Mouse (Mus musculus): ENCODE measurements at regions not wholly inside any gene's neighbourhood (a gene's known extent, or its start where the extent isn't known, plus 50 kb on each side); places are given as distances from the start of the nearest gene placed in this dataset.
A peak's percentile ranks its signal among the peaks of the same experiment; 100 is the strongest.

DNA sequence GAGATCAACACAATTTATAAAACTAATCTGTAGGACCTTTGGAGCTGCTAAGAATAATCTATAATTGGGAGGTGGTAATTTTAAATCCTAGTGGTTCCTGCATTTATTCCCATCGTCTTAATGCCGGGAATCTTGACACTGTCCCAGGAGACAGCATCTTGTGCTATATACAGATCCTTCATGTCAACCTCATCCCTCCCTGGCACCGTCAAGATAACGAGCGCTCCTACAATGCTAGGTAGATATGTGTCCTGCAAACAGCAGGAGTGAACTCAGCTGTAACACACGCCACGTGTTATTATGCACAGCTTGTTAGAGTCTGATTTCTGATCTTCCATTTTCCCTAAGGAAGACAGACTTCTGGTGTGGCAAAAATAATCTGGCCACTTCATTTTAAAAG lies 237.0 kb upstream of the Cnr1 start:
- DNase-seq (ENCODE audit: low spot score) = no peak

DNA sequence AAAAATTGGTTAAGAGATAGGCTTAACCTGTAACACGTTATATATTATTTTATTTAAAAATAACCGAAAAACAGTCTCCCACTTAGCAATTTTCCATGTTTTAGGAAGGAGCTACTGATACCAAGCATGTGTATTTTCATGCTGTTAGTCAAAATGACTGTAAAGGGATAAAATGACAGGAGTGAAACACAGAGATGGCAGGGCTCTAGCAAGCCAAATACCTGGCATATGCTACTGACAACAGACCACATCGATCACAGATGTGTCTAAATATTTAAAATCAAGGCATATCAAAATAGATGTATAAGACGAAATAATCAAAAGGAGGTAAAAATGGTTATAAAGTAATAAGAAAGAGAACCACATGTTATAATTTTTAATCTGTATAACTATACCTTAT lies 231.0 kb upstream of the Cnr1 start:
- DNase-seq (ENCODE audit: low spot score) = no peak

DNA sequence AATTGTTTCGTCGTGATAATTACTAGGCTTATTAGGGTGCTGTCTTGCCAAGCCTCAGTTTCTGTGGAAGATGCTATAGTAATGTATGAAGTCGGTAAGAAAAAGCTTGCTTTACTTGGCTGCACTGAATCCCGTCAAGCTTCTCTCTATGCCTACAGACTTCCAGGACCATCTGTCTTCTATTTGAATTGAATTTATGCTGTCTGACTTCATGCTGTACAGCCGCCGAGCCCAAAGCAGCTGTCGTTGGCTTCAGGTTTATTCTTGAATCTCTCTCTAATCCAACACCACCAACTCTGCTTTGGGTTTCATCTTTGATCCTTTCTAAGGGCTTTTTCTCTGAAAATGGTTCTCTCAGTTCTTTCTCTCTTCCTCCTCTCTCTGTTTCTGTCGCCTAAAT lies 227.4 kb upstream of the Cnr1 start:
- no peak for DNase-seq (ENCODE audit: low spot score)

DNA sequence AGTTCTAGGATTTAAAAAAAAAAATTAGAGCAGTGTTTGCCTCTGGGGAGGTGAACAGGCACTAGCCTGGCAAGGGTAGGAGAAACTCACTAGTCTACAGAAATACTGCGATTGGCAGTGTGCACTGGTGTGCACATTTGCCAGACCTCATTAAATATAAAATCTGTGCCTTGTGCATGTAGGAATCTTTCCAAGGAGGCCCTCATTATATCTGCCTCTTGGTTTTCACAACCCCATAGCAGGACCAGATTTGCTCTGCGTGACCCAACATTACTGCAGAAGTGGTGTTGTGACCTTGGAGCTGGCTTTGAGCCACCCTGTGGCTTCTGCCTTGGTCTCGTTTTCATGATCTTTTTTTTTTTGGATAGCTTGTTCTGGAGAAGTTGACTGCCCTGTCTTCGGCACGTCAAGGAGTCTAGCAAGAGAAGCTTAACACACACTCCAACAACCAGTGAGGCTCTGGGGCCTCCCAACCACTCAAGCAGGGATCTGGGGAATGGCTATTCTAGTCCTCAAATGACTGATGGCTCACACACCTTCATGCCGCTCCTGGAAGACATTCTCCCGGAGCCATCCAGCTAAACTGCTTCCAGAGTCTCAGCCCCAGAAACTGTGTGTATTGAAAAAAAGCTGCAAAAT lies 222.2 kb upstream of the Cnr1 start:
- no peak for DNase-seq (ENCODE audit: low spot score)

DNA sequence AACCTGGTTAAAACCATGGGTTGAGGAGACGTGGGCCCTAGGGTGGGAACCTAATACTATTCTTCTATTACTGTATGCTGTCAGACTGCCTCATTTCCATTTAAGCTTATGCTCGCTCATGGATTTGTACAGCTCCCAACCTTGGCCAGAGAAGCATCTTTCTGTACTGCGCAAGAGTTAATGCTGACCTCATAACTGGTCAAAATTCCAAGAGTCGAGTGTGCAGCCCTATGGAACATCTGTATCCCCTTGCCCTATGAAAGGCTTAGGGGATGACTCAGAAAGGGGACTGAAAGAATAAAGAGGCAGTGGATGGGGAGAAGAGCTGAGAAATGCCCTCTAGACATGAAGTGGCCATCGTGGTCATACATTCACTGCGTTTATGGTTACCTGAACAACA lies 218.7 kb upstream of the Cnr1 start:
- no peak for DNase-seq (ENCODE audit: low spot score)

DNA sequence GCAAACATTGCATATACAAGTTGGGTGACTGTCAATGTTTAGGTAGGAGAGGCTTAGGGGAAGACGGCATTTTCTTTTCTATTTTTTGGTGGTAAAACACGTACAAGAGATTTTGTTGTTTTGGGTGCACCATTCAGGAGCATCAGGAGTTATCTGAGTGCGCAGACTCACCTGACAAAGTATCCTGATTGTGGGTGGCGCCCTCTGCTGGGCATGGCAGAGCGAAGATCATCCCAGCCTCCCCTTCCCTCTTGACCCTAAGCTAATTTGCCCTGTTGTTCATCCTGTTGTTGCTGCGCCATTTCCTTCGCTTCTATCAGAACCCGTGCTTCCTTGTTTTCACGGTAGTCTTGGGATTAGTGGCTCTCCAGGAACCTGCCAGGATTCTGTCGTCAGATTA lies 217.6 kb upstream of the Cnr1 start:
- DNase-seq (ENCODE audit: low spot score) = peak; percentile 10

DNA sequence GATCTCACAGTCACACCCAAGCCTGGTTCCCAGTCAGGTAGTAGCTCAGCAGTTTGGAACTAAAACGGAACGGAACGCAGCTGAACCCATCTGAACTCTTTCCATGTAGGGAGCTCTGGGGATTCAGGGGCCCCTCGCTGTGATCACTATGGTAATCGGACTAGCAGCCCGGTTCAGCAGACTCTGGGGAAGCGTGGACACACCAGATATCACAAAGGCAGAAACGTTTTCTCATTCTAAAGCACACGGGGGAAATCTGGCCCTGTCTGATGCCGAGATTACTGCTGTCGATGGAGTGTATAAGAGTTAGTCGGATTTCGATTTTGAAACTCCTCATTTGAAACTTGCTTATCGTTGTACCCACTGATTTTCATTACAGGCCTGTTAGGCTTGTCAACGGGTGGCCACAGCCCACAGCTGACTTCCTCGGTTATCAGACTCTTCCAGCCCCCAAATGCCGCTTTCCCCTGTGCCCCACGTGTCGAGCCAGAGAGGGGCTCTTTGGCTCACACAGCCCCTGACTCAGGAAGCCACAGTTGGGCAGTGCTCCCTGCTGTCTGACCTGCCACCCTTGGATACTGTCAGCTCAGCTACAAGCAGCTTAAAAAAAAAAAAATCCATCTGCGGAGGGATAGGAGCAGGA lies 207.8 kb upstream of the Cnr1 start:
- no peak for DNase-seq (ENCODE audit: low spot score)

DNA sequence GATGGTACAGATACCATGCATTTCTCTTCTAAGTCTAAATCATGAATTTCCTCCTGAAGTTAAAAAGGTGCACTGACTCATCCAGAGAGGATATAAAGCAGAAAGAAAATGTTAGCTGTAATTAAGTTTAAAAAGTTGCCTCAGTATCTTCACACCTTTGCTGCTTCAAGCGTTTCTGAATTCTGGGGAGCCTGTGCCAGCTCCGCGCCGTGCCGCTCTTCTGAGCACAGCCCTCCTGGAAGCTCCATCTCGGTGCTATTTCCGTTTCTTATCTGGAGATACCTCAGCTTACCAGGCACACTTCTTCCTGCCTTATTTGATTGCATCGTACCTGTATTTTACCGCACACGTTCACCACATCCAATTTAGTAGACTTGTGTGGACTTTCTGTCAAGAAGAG lies 203.4 kb upstream of the Cnr1 start:
- DNase-seq (ENCODE audit: low spot score) = no peak

DNA sequence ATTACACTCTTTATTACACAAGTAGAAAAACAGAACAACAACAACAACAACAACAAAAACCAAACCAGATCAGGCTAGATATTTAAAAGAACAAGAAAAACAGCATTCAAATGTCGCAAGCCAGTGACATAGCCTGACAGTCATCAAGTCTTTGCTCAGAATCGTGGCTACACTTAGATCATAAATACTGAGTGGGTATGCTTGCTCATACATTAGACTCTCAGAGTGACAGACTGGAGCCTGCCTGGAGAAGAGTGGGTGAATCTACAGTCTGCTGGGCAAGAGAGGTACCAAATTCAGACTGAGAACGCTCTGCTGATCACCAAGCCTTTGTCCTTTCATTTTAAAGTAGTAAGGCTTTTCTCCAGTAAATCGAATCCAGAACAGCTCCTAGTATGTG lies 202.4 kb upstream of the Cnr1 start:
- no peak for DNase-seq (ENCODE audit: low spot score)

DNA sequence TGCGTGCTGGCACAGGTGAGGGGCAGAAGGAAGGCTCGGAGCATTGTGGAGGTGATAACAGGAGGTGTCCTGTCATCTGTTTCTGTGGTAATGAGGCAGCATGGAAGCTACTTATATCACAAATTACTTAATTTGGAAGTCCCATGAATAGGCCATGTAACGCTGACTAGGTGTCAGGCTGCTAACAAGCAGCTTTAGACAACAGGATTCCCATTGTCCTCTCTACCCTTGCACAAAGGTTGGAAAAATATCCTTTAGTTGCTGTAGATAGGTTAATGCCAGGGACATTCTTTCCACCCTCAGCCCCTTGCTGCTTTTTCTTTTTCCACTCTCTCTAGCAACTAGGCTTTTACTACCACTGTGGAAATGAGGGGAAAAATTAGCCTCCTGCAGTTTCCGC lies 192.6 kb upstream of the Cnr1 start:
- DNase-seq (ENCODE audit: low spot score) = no peak

DNA sequence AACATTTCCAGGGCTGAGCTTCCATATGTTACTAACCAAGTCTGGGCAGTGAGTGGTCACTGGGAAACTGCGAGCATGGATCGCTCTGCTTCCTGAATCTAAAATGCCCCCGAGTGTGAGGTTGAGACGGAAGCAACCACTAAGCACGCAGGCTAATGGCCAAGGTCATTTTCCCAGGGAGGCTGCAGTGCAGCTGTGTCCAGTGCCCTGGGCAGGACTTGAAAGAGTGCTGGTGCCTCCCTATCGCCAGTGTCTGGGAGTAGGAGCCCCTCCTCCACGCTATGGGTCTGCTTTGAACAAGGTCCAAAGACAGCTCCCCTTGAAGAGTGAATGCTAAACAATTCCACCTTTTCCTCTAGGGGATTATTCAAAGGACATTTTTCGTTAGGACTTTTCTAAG lies 189.5 kb upstream of the Cnr1 start:
- DNase-seq (ENCODE audit: low spot score) = peak; percentile 39

DNA sequence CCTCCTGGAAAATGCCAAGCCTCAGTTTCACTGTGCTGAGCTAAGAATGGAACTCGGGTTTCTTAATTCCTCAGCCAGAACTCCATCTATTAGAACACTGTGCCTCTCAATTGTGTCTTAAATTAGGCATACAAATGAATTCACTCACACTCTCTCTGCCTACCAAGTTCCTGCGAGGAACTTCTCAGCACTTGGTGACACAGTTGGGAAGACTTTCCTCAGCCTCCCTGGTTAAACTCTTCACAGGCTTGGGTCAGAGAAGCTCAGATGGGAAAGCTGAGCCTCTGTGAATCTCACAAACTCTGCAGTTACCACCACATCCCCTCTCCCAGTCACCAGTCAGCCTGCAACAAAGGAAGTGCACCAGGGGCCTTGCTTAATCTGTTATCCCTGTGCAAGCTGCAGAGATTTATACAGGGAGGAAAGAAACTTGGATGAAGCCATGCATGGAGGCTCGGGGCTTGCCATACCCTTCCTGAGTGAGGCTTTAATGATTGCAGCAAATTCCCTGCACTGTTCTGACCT lies 188.9 kb upstream of the Cnr1 start:
- DNase-seq (ENCODE audit: low spot score) = no peak

DNA sequence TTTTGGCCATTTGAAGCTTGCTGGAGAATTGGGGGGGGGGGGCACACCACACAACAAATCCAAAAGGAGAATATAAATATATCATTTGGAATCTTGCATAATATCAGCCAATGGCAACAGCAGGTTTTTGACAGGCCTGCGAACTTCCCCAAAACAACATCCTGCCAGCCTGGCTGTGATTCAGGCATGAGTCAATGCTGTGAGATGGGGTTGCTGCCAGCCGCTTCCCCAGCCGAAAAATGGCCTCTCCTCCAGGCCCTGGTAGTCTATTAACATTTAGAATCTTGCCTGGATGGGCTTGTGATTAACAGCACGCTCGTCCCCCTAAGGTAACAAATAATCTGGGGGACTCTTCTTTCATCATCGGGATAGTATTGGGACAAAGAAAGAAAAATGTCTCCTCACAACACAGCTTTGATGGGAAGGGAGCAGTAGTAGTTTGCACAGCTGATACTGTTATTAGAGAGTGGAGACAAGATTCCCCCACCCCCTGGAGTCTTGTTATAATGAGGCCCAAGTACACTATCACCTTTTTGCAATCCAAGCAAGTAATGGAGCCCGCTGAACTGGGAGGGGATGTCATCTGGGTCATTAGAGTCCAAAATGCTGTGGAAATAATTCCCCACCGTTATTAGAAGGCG lies 188.2 kb upstream of the Cnr1 start:
- DNase-seq (ENCODE audit: low spot score) = no peak

DNA sequence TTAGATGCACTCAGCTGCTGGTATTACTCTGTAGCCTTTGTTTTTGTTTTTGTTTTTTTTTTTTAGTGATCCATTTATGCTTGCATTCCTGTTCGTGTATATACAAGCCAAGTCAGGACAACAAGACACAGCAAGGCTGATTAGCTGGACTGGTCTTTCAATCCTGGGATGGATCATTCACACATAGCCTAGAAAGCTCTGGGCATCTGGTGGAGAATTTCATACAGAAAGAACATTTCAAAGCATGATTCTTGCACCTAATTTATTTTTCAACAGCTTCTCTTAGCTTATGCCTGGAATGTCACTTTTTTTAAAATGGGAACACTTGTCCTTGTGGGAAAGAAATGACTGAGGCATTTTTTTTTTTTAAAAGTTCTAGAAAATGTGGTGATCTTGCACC lies 187.1 kb upstream of the Cnr1 start:
- DNase-seq (ENCODE audit: low spot score) = no peak

DNA sequence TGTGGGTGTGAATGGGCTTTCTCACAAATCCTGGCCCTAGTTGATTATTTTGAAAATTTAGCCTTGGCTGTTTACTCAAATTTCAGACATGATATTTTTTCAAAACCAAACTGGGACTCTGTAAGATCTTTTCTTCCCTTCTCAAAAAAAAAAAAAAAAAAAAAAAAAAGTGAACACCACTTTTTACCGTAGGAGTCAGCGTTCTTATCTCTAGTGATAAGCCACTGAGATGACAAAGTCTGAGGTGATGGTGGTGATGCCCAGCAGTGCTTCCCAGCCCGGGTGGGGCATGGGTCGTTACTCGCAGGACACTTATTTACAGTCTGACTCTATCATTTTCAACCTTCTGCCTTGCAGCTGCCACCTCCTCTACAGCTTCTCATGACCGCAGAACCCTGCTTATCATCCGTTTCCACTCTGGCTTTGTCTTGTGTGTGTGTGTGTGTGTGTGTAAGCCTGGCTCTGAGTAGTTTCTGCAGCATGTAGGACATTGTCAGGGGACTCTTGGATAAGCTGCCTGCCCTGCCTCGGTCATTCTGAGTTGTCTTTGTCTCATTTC lies 186.5 kb upstream of the Cnr1 start:
- no peak for DNase-seq (ENCODE audit: low spot score)

DNA sequence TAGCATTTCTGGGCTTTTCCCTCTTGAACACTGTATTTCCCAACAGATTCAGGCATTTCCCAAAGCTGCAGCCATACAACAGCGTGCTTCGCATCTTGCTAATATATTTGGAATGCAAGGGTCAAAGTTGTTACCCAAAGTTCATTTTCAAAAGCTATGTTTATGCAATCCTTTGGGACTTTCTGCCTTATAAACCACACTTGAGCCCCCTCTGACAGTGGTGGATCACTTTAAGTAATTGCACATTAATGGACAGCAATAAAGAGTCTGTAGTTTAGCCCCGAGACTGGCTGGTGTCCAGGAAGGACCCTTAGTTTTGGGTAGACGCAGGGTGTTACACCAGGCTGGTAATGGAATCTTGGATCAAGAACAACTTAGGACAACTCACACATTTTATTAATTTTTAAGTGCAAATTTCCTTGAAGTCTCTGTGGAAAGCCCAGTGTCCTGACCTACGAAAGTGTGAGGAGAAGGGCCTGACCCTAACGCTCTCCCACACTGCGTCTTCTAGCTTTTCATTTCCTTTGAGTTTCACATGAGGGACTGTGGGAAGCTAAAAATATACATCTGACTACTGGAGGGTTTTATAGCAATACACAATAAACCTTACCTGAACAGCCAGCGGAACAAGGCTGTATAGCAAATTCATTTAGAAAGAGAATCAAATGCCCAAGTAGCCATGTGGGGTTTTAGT lies 185.0 kb upstream of the Cnr1 start:
- no peak for DNase-seq (ENCODE audit: low spot score)

DNA sequence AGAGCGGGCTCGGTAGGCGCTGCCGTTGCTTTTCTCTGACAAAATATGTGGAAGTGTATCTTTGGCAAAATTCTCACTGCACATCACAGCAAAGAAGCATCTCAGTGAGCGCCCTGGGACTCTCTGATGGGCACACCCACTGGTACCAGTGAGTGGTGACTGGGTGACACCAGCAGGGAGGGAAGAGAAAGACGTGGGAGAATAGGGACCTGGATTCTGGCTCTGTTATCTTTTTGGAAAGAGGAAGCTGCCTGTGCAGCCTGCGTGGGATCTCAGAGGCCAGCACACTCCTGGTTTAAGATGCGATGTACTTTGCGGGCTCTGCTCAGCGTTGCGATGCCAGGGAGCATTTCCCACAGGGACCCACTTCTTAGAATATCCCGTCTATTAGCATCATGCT lies 183.4 kb upstream of the Cnr1 start:
- no peak for DNase-seq (ENCODE audit: low spot score)

DNA sequence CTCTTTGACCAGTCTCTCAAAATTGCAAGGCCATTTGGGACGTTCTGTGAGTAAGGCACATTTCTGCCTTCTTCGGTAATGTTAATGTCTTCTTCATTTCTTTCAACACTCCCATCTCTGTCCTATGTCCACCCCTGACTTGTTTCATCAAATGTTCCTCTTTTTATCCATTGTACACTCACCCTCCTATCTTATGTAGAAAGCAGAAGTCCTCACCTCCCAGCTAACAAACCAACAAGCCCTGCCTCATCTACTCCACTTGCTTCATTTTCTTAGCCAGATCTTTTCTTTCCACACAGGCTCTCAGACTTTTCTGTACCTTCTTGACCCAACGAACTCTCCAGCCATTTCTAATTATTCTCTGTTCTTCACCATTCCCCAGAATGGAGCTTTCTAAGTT lies 179.2 kb upstream of the Cnr1 start:
- no peak for DNase-seq (ENCODE audit: low spot score)

DNA sequence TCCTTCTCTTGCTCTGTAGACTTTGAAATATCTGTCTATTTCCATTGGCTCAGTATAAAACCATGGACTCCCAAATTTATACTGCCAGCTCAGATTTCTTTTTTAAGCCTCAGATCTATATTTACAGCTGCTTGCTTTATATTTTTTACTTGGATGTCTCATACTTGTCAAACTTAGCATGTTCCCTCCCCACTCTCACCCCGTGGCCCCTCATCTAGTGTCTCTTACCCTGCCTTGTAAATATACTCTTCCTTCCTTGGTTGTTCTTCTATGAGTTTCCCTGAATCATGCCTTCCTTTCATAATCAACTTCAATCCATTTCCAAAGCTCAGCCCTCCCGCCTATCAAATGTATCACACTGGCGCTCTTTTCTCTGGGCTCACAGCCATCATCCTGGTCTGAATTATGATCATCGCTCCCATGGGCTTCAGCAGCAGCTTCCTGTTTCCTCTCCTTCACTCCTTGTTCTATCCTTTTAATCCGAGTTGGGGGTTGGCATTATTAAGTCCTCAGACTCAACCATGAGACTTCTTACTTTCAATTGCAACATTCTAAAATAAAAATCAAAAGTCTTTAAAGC lies 177.0 kb upstream of the Cnr1 start:
- DNase-seq (ENCODE audit: low spot score) = no peak

DNA sequence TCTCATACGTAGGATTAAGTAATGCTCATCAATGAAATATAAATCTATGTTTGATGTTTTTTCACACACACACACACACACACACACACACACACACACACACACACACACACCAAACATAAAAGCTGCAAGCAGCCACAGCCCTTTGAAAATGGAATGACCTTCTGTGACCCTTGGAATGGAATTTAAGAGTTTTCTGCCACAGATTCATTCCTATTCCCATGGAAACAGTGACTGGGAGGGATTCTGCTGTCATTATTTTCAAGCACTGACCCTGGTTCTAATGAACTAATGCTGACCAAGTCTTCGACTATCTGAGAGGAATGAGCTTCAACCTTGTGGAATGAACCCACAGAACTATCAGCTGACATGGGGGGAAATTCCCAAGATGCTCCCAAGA lies 156.7 kb upstream of the Cnr1 start:
- DNase-seq (ENCODE audit: low spot score) = peak; percentile 58

DNA sequence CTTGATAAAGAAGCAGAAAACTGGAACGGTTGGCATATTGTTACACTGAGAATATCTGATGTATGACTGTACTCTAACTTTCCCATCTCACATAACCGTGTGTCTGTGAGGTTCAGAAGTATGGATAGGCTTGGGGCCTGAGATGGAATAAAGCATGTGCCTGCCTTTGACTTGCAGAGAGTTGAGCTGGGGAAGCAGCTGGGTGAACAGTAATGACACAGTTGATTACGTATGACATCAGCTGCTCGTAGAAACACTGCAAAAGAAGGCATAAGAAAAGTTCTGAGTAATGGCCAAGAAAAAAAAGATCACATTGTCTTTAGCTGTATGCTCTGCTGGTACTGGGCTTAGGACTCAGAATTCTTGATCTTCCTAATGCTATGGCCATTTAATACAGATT lies 138.4 kb upstream of the Cnr1 start:
- no peak for DNase-seq (ENCODE audit: low spot score)

DNA sequence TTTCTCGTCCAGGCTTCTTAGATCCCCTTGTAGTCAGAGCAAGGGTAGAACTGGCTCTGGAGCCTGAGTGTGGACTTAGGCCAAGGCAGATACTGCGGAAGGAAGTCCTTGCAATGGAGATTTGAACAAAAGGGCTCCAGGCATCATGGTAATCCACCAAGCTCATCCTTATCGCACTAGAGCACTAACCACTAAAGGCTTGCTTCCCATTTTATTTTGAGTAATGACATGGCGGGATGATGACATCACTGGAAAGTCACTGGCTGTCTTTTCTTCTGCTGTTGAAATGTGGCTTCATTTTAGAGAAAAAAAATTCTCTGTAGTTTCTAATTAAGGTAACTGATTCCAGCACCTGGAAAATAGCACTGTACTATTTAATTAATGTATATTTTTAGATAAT lies 137.4 kb upstream of the Cnr1 start:
- DNase-seq (ENCODE audit: low spot score) = no peak
